Mouse (Mus musculus) kidney, postnatal 10 days (tissue): ENCODE data around the gene Ticam1.
A peak's percentile ranks its signal among the peaks of the same experiment; 100 is the strongest.

Source experiments
- DNase-seq: peaks from one replicate; pipeline ENCODE4 v3.0.0; 2021; ENCODE audit warnings: mixed read lengths

The Ticam1 gene

GRCm38 (mm10) chr17:56276643-56277566, at the start of gene Ticam1:
Gene Ticam1 (minus strand): TSS chr17:56276786.
- DNase-seq, result peak; percentile 95

GRCm38 (mm10) chr17:56325450-56326152, 49.0 kb upstream of the Ticam1 start, which contains the start of gene Kdm4b:
Gene Kdm4b (plus strand): TSS chr17:56326062.
- DNase-seq, result peak; percentile 100

- DNase-seq, result no peak
These were observed 47.8 kb upstream of the Ticam1 start for GRCm38 (mm10) chr17:56324419-56324818.

GRCm38 (mm10) chr17:56309191-56309945, 32.8 kb upstream of the Ticam1 start:
- DNase-seq, result no peak

DNA sequence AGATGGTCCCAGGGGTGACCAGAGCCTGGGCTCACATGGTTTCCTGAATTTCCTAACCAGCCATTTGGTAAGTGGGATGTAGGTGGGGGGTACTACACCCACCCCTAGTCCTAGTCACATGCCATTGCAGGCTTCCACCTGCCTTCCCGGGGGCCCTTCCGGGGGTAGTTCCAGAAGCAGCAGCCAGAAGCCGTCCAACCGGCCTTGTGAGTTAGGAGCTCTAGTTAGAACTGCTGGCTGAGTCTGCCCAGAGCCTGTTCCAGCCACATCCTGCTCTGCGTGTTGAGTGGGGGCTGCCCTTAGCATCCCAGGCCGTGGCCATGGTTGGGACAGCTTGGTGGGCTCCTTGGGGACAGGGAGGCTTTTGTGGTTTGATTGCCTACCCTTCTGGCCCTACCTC, 31.5 kb upstream of the Ticam1 start:
- DNase-seq, result peak; percentile 79

DNA sequence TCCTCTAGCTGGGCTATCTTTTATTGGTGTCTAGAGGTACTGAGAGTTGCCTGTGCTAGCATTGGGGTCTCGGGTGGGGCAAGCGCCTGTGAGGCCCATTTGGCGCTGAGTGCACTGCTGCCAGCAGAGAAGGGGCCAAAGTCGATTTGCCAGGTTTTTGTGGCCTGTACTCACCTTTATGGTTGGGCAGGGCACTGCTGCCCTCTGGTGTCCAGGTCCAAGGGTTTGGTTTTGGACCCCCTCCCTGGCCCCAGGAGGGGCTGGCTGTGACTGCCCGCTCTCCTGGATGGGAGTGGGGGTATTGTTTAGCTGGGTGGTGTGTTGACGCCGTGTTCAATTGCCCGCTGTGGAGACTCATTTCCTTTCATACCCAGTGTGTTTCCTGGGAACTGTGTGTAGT, 29.2 kb upstream of the Ticam1 start:
- peak; percentile 69 for DNase-seq

DNA sequence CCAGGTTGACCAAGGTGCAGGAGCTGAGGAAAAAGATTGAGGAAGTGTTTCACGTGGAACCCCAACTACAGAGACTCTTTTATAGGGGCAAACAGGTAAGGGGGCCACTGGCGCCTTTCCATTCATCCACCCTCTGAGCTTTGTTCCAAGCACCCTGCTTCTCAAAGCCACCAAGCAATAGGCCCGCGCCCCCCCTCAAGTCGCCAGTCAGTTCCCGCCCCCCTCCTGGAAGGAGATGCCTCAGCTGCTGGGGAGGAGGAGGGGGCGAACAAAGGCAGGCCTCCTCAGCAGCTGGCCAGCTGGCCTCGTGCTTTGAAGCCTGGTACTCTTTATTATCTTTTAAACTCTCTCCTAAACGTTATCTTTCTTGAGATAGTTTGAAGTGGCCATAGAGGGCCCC, 28.6 kb upstream of the Ticam1 start:
- DNase-seq, result peak; percentile 50

DNA sequence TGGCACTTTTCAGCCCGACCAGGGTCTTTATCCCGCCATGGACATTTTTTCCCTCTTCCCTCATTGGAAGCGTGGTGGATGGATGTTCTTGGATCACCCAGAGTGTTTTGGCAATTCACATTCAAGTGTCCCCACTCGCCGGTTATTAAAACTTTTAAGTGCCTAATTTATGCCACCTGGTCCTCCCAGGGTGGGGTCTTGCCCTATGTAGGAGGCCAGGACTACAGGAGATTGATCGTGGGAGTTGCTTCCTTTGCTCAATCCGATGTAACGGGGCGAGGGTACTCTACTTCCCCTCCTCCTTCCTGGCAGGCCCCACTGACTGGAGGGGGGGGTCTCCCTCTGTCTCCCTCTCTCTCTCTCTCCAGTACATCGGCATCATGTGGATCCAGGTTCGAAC, 28.1 kb upstream of the Ticam1 start:
- DNase-seq, result no peak

DNA sequence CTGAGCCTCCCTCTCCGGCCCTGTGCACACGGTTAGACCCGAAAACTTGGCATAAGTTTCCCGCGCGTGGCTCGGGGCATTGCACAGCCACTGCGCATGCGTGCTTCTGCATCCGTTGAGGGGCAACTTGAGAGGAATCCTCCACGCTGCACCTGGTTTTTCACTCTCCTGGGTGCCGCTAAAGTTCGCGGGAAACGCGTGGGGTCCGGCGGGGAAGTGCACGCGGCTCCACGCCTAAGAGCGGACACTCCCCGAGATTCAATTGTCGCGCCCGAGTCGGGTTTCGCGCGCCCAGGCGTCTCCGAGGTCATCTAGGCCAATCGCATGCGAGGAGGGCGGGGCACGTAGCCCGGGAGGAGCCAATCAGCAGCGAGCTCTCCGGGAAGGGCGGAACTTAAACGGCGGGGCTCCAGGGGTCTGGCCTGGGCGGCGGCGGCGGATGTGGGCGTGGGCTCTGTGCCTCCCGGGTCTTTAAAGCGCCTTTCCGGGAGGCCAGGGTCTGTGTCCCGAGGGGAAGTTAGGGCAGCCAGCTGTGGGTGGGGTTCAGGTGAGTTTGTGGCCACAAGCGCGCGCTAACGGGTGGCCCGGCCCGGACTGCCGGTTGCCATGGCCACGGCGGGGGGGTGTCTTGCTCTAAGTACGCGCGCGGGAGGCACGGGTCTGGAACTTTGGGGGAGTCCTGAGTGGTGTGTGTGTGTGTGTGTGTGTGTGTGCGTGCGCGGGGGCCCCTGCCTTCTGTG, 27.4 kb upstream of the Ticam1 start:
- DNase-seq, result peak; percentile 98

DNA sequence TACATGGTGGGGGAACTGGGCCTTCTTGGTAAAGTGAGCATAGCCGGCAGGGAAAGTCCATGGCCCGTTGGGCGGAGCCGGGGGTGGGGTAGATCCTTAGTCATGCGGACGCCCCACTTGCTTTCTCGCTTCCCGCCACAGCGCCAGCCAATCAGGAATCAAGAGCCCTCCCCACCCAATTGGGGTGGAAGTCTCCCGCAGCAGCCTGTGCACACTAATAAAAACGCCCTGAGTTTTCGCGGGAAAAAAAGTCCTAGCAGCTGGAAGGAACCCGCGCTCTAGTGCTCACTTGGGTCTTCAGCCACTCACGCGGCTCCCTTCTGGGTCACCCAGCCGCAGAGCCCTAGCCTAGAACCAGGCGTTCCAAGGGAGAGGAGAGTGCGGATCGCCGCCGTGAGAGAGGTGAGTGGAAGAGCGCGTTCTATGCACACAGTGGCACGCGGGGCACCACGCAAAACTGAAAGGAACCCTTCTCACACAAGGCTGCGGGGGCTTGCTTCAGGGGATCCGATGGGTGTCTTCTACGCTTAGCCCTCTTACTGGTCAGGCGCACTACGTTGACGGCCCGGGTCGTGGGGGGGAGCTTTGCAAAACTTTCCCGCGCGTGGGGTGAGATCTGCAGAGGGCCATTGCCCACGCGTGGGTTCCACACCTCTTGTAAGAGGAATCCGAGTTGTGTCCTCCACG, 26.7 kb upstream of the Ticam1 start, which contains the start of gene Uhrf1:
Gene Uhrf1 (plus strand): TSS at position 162 of the 687 bp plus-strand sequence.
- DNase-seq, result peak; percentile 91

GRCm38 (mm10) chr17:56302363-56302996, 25.9 kb upstream of the Ticam1 start:
- DNase-seq, result peak; percentile 70

GRCm38 (mm10) chr17:56300186-56300585, 23.6 kb upstream of the Ticam1 start, which contains the start of gene Arrdc5:
Gene Arrdc5 (minus strand): TSS chr17:56300286.
- DNase-seq, result no peak

GRCm38 (mm10) chr17:56298238-56298637, 21.7 kb upstream of the Ticam1 start:
- DNase-seq, result no peak

DNA sequence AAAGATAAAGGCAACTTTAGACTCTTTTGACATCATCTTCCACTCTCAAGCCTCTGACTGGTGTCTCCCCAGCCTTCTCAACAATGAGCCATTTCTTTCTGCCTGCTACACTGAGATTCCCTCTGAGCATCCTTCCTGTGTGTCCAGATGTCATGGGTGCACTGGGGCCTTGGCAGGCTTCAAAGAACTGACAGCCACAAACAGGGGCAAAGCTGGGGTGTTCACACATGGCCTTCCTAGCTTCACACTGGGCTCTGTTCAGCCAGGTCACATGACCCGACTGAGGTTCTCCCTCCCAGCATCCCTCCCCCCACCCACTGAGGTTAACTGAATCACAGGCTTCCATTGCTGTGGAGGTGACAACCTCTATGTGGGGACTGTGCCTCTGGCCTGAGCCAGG, 19.6 kb upstream of the Ticam1 start:
- DNase-seq, result no peak

DNA sequence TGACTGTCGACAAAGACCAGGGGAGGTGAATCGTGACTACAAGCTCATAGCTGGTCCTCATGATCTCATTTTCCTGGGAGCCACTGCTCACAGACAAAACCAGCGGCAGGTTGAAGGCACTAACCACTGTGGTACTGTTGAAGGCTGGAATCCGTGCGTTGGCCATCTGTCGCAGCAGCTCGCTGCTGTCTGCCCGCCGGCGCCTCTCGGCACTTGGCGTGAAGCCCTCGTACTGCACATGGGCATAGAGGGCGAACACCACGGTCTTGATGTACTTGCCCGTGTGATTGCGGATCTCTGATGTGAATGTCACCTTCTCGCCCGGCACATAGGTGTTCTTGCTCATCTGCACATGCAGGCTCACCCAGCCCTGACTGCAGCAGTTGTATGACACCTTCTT, 17.7 kb upstream of the Ticam1 start:
- no peak for DNase-seq

DNA sequence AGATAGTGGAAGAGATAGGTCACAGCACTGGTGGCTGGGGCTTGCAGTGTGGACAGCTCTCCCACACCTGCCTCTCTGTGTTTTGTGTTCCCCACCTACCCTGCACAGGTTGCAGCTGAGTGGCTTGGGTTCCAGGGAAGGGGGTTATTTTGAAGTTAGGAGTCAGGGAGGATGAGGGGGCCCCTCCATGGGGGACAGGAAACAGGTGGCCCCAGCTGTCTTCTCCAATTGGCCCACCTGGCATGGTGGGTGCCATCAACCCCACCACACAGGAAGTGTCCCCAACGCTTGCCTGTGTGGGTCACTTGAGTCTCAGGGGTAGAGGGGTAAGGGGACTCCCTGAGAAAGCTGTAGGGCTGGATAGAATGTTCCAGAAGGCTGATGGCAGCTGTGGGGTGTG, 16.7 kb upstream of the Ticam1 start:
- DNase-seq, result no peak

GRCm38 (mm10) chr17:56292531-56293222, 16.1 kb upstream of the Ticam1 start, which contains the start of gene Plin3:
Gene Plin3 (minus strand): TSS chr17:56292873.
- no peak for DNase-seq

DNA sequence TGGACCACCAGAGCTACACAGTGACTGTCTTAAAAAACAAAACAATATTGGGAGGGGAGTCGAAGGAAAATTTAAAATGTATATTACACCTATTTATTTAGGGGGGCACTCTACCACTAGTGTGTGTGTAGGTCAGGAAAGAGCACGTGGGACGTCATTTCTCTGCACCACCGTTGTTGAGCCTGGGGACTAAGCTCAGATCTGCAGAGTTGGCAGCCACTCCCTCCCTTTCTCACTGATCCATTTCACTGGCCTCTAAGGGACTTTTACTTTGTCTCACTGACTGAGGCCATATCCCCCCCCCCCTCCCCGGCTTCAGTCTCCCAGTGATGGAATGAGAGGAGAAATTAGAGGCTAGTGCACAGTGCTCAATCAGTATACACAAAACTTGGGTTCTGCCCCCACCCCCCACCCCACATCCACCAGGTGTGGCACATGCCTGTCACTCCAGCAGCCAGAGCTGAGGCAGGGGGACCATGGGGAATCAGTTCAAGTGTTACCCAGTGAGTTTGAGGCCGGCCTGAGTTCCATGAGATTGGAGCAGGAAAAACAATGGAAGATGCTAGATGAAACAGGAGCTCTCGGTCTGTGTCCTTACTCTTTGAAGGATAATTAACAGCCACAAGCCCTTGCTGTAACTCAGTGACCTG, 15.4 kb upstream of the Ticam1 start:
- DNase-seq, result no peak

- DNase-seq, result peak; percentile 92
These were observed 14.6 kb upstream of the Ticam1 start for GRCm38 (mm10) chr17:56291171-56291511.
